ENCODE assay signal across 17 mouse cellular contexts in genomic region chr6:135430441-135430970, GRCm38 (mm10).
"Had no signal": no experiment of that assay in that cellular context is flagged by ENCODE, and none has a peak within 500 bp of the region (broad histone marks: within the 10 kb centered on the region; RNA-seq: fewer than 3 reads in every experiment).

No protein-coding gene starts in this region.

- DNase-seq: lung, adult 2 months; lung, postnatal 14 days; lung, postnatal 36 days; right cerebral cortex, postnatal 14 days; thymus, adult 2 months; thymus, postnatal 25 days; thymus, postnatal 4 days had no signal

- H3K4me2 ChIP-seq: lung, embryonic 15.5 days; midbrain, embryonic 11.5 days; midbrain, embryonic 13.5 days; midbrain, embryonic 15.5 days; neural tube, embryonic 12.5 days; stomach, embryonic 15.5 days had no signal

- H3K4me1 ChIP-seq: lung, embryonic 15.5 days; midbrain, embryonic 15.5 days; neural tube, embryonic 12.5 days; stomach, embryonic 15.5 days had no signal

- H3K9me3 ChIP-seq: lung, embryonic 15.5 days; megakaryocyte, embryonic 14.5 days; midbrain, embryonic 13.5 days; midbrain, embryonic 15.5 days; neural tube, embryonic 12.5 days; stomach, embryonic 15.5 days had no signal

- ATAC-seq: lung, postnatal 0 days; midbrain, embryonic 13.5 days; midbrain, embryonic 15.5 days had no signal

- H3K9ac ChIP-seq: lung, embryonic 15.5 days; midbrain, embryonic 13.5 days; midbrain, embryonic 15.5 days; neural tube, embryonic 12.5 days; stomach, embryonic 15.5 days had no signal

- H3K36me3 ChIP-seq: lung, embryonic 15.5 days; midbrain, embryonic 13.5 days; midbrain, embryonic 15.5 days; neural tube, embryonic 12.5 days; stomach, embryonic 15.5 days had no signal

- H3K27me3 ChIP-seq: lung, embryonic 15.5 days; midbrain, embryonic 13.5 days; midbrain, embryonic 15.5 days; neural tube, embryonic 12.5 days; stomach, embryonic 15.5 days had no signal

- H3K27ac ChIP-seq: lung, embryonic 15.5 days; macrophage; midbrain, embryonic 13.5 days; midbrain, embryonic 15.5 days; neural tube, embryonic 12.5 days; stomach, embryonic 15.5 days; stomach, postnatal 0 days had no signal

- H3K4me3 ChIP-seq: lung, embryonic 15.5 days; megakaryocyte, embryonic 14.5 days; midbrain, embryonic 13.5 days; midbrain, embryonic 15.5 days; neural tube, embryonic 12.5 days; stomach, embryonic 15.5 days had no signal
